Mouse (Mus musculus) cerebellum, adult 11 months (tissue): ENCODE measurements around the gene Actr2.
"Not testable (repeated sequence)": the region's sequence is repeated elsewhere in the genome, so short reads cannot be mapped to it uniquely, and the experiment has no call there.

Experiments used
- DNase-seq: peaks from one replicate; pipeline ENCODE4 v3.0.0; 2022

Gene Actr2

DNA sequence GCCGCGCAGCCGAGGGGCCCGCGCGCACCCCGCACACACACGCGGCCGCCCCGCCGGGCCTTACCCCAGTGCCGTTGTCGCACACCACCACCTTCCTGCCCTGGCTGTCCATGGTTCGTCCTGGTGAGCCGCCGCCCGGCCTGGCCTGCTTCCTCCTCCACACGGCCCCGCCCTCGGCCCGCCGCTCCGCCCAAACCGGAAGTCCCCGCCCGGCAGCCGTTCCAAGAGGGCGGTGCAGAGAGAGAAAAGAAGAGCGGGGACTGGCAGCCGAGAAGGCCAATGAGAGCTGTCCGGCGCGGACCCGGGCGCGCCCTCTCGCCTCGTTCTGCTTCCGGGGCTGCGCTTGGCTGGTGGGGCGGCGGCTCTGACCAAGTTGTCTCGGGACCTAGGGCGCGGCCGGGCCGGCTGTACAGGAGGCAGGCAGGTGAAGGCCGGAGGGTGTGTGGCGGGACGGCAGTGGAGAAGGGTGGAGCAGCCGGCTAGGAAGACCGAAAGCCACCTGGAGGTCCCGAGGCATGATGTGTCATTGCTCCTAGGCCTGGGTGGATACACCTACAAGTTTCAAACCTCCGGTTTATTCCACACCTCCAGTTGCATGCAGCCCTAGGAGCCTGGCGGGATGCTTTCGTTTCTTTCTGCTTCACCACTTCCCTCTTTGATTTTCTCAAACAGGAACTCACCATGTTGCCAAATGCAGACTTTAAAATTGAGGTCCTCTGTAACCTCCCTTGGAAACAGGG lies at the start of gene Actr2:
Gene Actr2, minus strand, starts transcription at position 173 of the 740 bp plus-strand sequence.
- peak; percentile 96 for DNase-seq

GRCm38 (mm10) chr11:20158879-20159278 lies 46.2 kb upstream of the Actr2 start:
- no peak for DNase-seq

GRCm38 (mm10) chr11:20153542-20153941 lies 40.8 kb upstream of the Actr2 start:
- not testable (repeated sequence) for DNase-seq

- DNase-seq: no peak
Observed at GRCm38 (mm10) chr11:20152107-20152901, 39.6 kb upstream of the Actr2 start.

DNA sequence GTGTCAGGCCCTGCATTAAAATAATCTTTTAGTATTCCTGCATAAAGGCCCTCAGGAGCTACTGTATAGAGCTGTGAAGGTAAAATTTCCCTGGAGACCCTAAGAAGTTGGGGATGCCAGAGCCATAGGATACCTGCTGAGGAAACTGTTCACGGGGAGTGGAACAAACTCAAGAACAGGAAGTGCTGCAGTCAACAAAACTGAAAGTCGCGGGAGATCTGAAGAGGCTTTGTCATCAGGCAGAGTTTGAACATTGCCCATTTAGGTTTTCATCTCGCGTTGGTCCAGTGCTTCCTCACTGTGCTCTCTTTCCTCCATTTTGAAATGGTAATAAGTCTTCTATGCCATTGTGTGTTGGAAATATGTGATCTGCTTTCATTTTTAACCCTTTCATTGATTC lies 38.6 kb upstream of the Actr2 start:
- no peak for DNase-seq

DNA sequence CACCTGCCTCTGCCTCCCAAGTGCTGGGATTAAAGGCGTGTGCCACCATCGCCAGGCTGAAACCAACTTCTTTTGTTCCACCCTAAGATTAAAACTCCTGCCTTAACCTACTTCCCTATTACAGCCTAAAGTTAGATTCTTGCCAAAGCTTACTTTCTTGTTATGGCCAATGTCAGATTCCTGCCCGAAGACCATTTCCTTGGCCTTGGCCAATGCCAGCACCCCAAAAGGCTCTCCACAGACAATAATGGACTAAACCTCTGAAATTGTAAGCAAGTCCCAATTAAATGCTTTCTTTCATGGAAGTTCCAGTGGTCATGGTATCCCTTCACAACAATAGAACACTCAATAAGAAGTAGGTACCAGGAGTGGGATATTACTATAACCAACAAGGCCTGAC lies 37.2 kb upstream of the Actr2 start:
- no peak for DNase-seq

DNA sequence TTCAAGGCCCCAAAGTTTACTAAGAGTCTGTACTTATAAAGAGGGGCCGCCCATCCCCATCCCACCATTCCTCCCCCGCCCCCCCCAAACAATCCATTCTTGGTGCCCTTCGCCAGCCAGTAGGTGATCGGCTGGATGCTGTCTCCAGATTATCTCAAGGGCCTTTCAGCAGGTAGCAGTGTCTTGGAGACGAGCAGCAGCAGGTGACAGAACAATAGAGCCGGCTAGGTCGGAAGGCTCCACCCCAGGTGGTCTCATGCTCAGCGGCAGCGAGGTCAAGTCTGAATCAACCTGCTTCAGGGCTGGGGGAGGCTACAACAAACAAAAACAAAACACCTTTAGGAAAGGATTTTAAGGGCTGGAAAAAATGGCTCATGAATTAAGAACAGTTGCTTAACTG lies 32.7 kb upstream of the Actr2 start:
- no peak for DNase-seq

GRCm38 (mm10) chr11:20144536-20145263 lies 32.0 kb upstream of the Actr2 start:
- DNase-seq: no peak

DNA sequence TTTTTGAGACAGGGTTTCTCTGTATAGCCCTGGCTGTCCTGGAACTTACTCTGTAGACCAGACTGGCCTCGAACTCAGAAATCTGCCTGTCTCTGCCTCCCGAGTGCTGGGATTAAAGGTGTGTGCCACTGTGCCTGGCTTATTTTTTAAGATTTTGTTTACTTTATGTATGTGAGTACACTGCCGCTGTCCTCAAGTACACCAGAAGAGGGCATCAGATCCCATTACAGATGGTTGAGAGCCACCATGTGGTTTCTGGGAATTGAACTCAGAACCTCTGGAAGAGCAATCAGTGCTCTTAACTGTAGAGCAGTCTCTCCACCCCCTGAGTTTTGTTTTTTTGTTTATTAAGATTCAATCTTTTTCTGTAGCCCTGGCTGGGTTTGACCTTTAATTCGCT lies 31.0 kb upstream of the Actr2 start:
- DNase-seq: not testable (repeated sequence)

GRCm38 (mm10) chr11:20142516-20142915 lies 29.8 kb upstream of the Actr2 start:
- no peak for DNase-seq

- no peak for DNase-seq
Observed at GRCm38 (mm10) chr11:20140286-20140685, 27.6 kb upstream of the Actr2 start.

DNA sequence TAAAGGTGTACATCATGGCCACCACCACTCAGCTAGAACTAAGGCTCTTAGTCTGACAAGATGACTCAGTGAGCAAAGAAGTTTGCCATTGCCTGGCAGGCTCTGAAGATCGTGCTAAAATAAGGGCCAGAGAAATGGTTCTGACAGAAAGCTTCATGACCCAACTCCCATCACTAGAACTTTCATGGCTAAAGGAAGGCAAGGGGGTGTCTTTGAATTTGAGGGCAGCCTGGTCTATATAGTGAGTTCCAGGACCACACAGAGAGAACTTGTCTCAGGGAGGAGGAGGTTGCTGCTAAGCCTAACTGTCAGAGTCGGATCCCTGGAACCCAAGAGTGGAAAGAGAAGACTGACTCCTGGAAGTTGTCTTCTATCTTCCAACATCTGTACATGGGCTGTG lies 27.0 kb upstream of the Actr2 start:
- DNase-seq: no peak

DNA sequence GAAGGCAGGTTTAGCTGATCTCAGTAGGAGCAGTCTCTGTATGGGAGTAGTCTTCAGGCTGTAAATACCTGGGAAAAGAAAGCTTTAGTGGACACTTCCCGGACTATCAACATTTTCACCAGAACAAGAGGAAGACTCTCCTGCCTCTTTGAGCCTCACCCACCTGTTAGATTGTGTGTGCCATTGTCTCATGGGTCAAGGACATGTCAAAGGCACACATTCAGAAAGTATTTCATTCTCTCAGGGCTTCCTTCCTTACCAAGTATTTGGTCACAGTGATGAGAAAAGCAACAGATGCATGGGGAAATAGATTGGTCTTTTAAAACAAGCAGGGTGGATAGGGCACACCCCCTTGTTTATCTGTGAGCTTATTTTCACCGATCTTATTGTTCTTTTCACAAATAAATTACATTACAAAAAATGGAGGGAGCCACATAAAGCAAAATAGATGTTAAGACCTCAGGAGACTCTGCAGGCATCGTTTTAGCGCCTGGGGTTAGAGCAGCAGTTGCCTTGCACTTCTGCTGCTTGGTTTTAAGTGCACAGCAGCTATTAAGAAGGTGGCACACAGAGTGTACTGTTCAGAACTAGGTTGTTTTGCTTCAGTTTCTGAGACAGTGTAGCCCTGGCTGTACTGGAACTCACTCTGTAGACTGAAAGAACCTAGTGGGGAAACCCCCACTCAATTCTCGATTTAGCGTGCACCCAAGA lies 25.9 kb upstream of the Actr2 start:
- no peak for DNase-seq

- DNase-seq: no peak
Observed at GRCm38 (mm10) chr11:20137872-20138271, 25.2 kb upstream of the Actr2 start.

DNA sequence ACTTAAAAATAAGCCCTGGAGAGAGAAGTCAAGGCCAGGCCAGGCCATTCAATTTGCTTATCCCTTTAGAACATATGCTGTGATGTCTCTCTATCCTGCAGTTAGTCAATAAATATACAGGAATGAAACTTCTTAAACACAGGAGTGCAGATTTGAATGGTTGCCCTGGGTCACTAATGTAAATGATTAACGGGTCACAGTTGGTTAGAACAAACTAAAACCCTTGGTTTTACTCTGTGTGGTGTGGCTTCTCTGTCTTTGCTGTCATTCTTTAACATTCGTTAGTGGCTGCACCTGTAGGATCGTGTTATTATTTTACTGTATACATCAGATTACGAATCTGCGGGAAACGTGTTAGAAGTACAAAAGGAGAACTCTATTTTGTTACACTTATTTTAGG lies 23.6 kb upstream of the Actr2 start:
- no peak for DNase-seq

DNA sequence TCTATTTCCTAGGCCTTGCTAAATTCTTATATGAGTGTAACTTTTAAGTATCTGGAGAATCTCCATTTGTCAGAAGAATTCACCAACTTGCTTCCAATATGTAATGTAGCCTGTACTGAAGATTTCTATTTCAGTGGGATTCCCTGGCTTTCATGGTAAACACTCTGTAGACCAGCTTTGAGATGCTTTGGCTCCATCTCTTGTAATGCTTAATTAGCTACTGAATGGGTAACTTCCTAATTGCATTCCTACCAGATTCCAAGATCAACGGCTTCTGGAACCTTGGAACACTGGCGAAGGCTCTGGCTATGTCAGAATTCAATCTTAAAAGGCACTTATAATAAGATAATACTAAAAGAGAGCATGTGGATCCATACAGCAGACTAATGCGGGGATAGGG lies 22.2 kb upstream of the Actr2 start:
- DNase-seq: not testable (repeated sequence)

GRCm38 (mm10) chr11:20133721-20134120 lies 21.0 kb upstream of the Actr2 start:
- DNase-seq: no peak

GRCm38 (mm10) chr11:20132955-20133562 lies 20.3 kb upstream of the Actr2 start:
- peak; percentile 66 for DNase-seq

DNA sequence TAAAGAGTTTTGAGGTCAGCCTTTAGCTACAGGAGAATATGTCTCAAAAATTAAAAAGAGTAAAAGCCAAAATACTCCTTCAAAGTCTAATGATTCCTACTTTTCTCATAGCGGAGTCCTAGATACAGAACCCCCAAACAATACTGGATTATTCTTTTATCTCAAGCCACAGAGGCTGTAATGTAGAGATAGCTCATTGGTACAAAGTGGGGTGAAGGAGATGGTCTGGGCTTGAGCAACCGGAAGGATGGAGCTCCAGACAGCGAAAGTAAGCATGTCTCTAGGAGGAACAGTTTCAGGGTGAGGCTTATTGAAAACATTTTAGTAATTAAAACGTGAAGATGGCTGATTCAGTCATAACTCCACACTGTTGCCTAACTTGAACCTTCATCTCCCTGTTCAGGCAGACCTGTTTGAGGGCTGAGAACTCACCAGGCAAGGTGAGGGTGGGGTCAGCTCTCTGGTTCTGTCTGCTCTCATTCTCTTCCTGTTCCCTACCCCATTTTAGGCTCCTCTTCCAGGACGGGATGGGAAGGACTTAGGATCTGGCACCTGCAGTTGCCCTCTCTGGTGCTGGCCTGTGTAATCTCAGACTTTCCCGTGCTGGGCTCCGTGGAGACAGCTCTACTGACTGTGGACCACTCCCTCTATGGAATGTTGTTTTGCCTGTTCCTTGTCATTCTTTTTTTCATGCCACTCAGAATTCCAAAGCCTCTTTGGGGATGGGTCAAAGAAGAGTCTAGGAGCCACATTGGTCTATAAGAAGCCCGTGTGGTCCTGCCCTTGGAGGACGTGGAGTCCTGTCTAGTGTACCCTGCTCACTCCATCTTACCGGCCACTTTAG lies 14.2 kb upstream of the Actr2 start:
- DNase-seq: no peak

DNA sequence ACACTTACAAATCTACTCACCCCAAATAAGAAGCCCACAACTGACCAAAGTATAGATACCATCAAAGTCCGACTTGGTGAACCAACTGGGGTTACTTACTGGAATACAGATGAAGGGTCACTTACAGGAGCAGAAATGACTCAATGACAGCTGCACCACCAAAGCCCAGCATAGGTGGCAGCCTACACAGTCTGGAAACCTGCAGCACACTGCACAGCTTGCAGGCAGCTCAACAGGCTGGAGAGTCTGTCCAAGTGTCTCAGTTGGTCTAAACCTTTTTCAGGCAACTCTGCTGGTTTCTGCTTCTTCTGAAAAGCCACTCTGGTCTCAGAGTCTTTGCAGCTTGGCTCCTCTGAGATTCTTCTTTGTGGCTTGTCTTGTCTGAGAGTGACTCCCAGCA lies 12.7 kb upstream of the Actr2 start:
- no peak for DNase-seq

GRCm38 (mm10) chr11:20116701-20117100 lies 4.0 kb upstream of the Actr2 start:
- no peak for DNase-seq
